Mouse (Mus musculus): ENCODE data around the gene Ccdc106.
"Not testable (repeated sequence)": the region's sequence is repeated elsewhere in the genome, so short reads cannot be mapped to it uniquely, and the experiment has no call there.

Ccdc106 gene

GRCm38 (mm10) chr7:5016057-5016456 is 4.3 kb upstream of the Ccdc106 start:
- DNase-seq, result peak in 1 of 2 experiments; percentile 47

GRCm38 (mm10) chr7:5016920-5017319 is 3.4 kb upstream of the Ccdc106 start:
- DNase-seq, result no peak

GRCm38 (mm10) chr7:5017352-5017751 is 3.0 kb upstream of the Ccdc106 start:
- DNase-seq, result no peak

- no peak for DNase-seq
Measured at GRCm38 (mm10) chr7:5017931-5018330, 2.4 kb upstream of the Ccdc106 start.

GRCm38 (mm10) chr7:5019576-5019975 is 777 bp upstream of the Ccdc106 start:
- DNase-seq, result not testable (repeated sequence)

GRCm38 (mm10) chr7:5020685-5021084 is 332 bp downstream of the Ccdc106 start:
- DNase-seq, result no peak

- no peak for DNase-seq
Measured at GRCm38 (mm10) chr7:5021197-5021596, 844 bp downstream of the Ccdc106 start.

- DNase-seq, result no peak
Measured at GRCm38 (mm10) chr7:5029543-5029942, 9.2 kb downstream of the Ccdc106 start.

- DNase-seq, result no peak
Measured at GRCm38 (mm10) chr7:5029946-5030345, 9.6 kb downstream of the Ccdc106 start.

GRCm38 (mm10) chr7:5030554-5031275 is 10.4 kb downstream of the Ccdc106 start:
- no peak for DNase-seq

- no peak for DNase-seq
Measured at GRCm38 (mm10) chr7:5031496-5031895, 11.1 kb downstream of the Ccdc106 start.

- no peak for DNase-seq
Measured at GRCm38 (mm10) chr7:5033818-5034217, 13.5 kb downstream of the Ccdc106 start, which contains the start of gene 4632433K11Rik. Gene 4632433K11Rik (plus strand): TSS chr7:5034118.

GRCm38 (mm10) chr7:5035628-5036027 is 15.3 kb downstream of the Ccdc106 start:
- no peak for DNase-seq

GRCm38 (mm10) chr7:5036136-5036535 is 15.8 kb downstream of the Ccdc106 start:
- no peak for DNase-seq

GRCm38 (mm10) chr7:5037026-5037425 is 16.7 kb downstream of the Ccdc106 start:
- DNase-seq, result no peak

GRCm38 (mm10) chr7:5037467-5037866 is 17.1 kb downstream of the Ccdc106 start:
- DNase-seq, result no peak

GRCm38 (mm10) chr7:5038109-5038732 is 17.9 kb downstream of the Ccdc106 start, which contains the start of gene Zfp784:
Gene Zfp784 (minus strand): TSS chr7:5038446.
- DNase-seq, result peak; percentile 92 to 94

- no peak for DNase-seq
Measured at GRCm38 (mm10) chr7:5038940-5039339, 18.6 kb downstream of the Ccdc106 start.

GRCm38 (mm10) chr7:5044981-5045380 is 24.6 kb downstream of the Ccdc106 start:
- no peak for DNase-seq

- DNase-seq, result no peak
Measured at GRCm38 (mm10) chr7:5046112-5046511, 25.8 kb downstream of the Ccdc106 start.

GRCm38 (mm10) chr7:5047313-5047712 is 27.0 kb downstream of the Ccdc106 start:
- DNase-seq, result peak in 1 of 2 experiments; percentile 33

- peak; percentile 42 to 56 for DNase-seq
Measured at GRCm38 (mm10) chr7:5051193-5052192, 31.1 kb downstream of the Ccdc106 start, which contains the start of gene Zfp580. Gene Zfp580 (plus strand): TSS chr7:5051538.

- no peak for DNase-seq
Measured at GRCm38 (mm10) chr7:5052438-5052837, 32.1 kb downstream of the Ccdc106 start.

All from kidney, adult 8-10 months (tissue).